Mouse (Mus musculus) small intestine, adult 2 months (tissue): ENCODE measurements around the gene Gm20388.

Source experiments
- CTCF ChIP-seq: fragments of 200-500 bp; IDR thresholded peaks from 2 replicates; pipeline ENCODE4 v1.5.1; 2012; ENCODE audit warnings: low read depth, mild to moderate bottlenecking, control low read depth, inconsistent platforms, low read length, moderate library complexity, mixed read lengths; ENCODE audit not compliant: insufficient replicate concordance, insufficient read length; ENCODE audit errors: extremely low read depth
- POLR2A ChIP-seq: fragments of 200-500 bp; IDR thresholded peaks from 2 replicates; pipeline ENCODE4 v1.6.1; 2012; ENCODE audit warnings: low read depth, mild to moderate bottlenecking, control low read depth, inconsistent platforms, low read length, moderate library complexity

DNA sequence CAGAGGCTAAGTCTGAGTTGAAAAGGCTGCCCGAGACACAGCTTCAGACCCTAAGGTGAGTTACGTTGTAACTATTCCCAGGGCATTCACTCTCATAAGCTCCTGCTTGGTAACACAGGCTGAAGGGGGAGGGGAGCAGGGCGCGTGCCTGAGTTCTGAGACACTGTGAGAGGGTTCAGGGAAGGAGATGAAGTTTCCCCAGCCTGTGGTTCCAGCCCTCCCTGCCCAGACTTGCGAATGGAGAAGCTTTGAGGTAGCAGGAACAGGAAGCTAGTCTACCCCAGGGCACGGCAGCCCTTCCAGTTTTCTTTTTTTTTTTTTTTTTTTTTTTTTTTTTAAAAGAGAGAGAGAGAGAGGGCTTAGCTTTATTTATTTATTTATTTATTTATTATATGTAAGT is 1950.6 kb downstream of the Gm20388 start:
- no peak for TF ChIP-seq POLR2A
- TF ChIP-seq CTCF: no peak
